Mouse (Mus musculus) heart, embryonic 16.5 days (tissue): ENCODE data around the gene Ick. TPM values are rescaled to one million over a fixed set of nuclear protein-coding genes. Genes with fewer than 3 reads are reported as not detected.
"Not testable (repeated sequence)": the region's sequence is repeated elsewhere in the genome, so short reads cannot be mapped to it uniquely, and the experiment has no call there.

Source experiments
- ATAC-seq: fragments of 200-750 bp; cut with Nextera tagmentation; replicated peaks from 2 replicates; pipeline ENCODE4 v1.8.0; 2017; ENCODE audit warnings: moderate number of reproducible peaks; ENCODE audit not compliant: insufficient read depth, low FRiP score; ENCODE audit errors: extremely low read depth
- H3K27ac ChIP-seq: fragments of 300-500 bp; sonication (generic); 2 replicates; pipeline ENCODE4 v1.5.1; 2014; ENCODE audit warnings: mild to moderate bottlenecking, low read length, control low read depth, moderate library complexity
- H3K27me3 ChIP-seq: fragments of 300-500 bp; sonication (generic); 2 replicates; pipeline ENCODE4 v1.6.1; 2014; ENCODE audit warnings: low read length, mixed read lengths; ENCODE audit not compliant: control insufficient read depth, insufficient read depth
- H3K36me3 ChIP-seq: fragments of 300-500 bp; sonication (generic); 2 replicates; pipeline ENCODE4 v1.6.1; 2014; ENCODE audit not compliant: control insufficient read depth, insufficient read depth
- H3K4me1 ChIP-seq: fragments of 300-500 bp; sonication (generic); 2 replicates; pipeline ENCODE4 v1.6.1; 2014; ENCODE audit warnings: low read length, mixed read lengths; ENCODE audit not compliant: control insufficient read depth, insufficient read depth
- H3K4me2 ChIP-seq: fragments of 300-500 bp; sonication (generic); 2 replicates; pipeline ENCODE4 v1.6.1; 2014; ENCODE audit warnings: low read depth, mild to moderate bottlenecking, control low read depth, low read length
- H3K4me3 ChIP-seq: fragments of 300-500 bp; sonication (generic); 2 replicates; pipeline ENCODE4 v1.5.1; 2014; ENCODE audit warnings: mild to moderate bottlenecking, control low read depth, low read length
- H3K9ac ChIP-seq: fragments of 300-500 bp; sonication (generic); 2 replicates; pipeline ENCODE4 v1.6.1; 2014; ENCODE audit warnings: low read length, control low read depth
- H3K9me3 ChIP-seq: fragments of 300-500 bp; sonication (generic); replicated peaks from 2 replicates; pipeline ENCODE4 v1.6.1; 2016; ENCODE audit warnings: low read length; ENCODE audit not compliant: control insufficient read depth
- WGBS: fragments of 180-500 bp; shearing (Covaris S2); extraction: QIAGEN DNeasy Blood & Tissue Kit; methylation state at CpG from one replicate; pipeline ENCODE4 v1.1.7; 2014; 5-methylcytosine and 5-hydroxymethylcytosine counted together
- polyA plus RNA-seq: library from polyadenylated mRNA; unstranded; fragments of >200 nt; fragmentation: Nextera tagmentation; extraction: Ambion mirVana; gene quantifications from 2 replicates; pipeline ENCODE4 v1.2.1, GENCODE M21; 2015

Ick gene
- polyA plus RNA-seq, 1 experiment from 2014 or later: 14.6 TPM

DNA sequence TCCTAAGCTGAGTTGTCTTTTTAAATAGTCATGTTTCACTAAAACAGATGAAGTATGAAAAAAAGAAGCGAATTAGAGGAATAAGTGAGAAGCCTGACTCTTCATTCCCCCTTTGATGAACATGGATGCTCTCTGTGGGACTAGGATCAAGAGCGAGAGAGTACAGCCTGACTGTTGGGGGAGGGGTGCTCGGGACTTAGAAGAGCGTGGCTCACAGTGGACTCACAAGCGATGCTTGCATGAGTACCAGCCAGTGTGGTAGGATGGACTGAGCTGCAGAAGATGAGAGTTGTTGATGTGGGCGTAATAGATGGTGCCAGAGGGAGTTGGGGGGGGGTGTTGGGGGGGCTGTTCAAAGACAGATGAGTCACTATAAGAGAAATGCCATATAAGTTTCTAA lies 37.6 kb downstream of the Ick start:
- ATAC-seq: no peak
- Histone ChIP-seq H3K4me3 (no peak overlapping the region), H3K4me1 (peaks cover 14% of the 10 kb centered on the region), H3K36me3 (peaks cover 14% of the 10 kb centered on the region), H3K9me3 (peaks cover 8% of the 10 kb centered on the region), H3K4me2 (no peak overlapping the region), H3K9ac (no peak overlapping the region), H3K27ac (no peak overlapping the region), H3K27me3 (no peaks in the 10 kb centered on the region)
- 85% methylated on average over 6 of the region's 6 CpGs for WGBS

DNA sequence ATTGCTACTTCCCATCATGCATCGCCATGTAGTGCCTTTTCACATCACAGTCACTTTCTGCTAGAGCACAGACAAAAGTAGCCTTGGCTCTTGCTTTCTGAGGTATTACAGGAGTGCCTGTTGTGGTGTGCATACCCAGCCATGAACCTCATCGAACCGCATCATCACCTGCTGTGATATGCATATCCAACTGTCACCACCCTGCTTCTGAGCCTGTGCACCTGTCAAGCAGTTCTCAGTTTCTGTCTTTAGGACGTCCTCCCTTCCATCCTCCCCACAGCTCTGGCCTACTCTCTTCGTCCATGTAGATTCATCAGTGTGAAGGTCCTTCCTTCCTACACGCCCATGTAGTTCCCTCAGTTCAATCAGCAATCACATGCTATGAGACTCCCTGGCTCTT lies 39.2 kb downstream of the Ick start:
- Histone ChIP-seq H3K27ac (no peak overlapping the region), H3K9ac (no peak overlapping the region), H3K4me1 (peaks cover 14% of the 10 kb centered on the region), H3K4me3 (no peak overlapping the region), H3K36me3 (0 out of 2 replicates have a peak, but pooled peaks cover 5% of the 10 kb centered on the region), H3K4me2 (no peak overlapping the region), H3K27me3 (no peaks in the 10 kb centered on the region), H3K9me3 (no peaks in the 10 kb centered on the region)
- WGBS: 74% methylated on average over 6 of the region's 6 CpGs
- no peak for ATAC-seq

DNA sequence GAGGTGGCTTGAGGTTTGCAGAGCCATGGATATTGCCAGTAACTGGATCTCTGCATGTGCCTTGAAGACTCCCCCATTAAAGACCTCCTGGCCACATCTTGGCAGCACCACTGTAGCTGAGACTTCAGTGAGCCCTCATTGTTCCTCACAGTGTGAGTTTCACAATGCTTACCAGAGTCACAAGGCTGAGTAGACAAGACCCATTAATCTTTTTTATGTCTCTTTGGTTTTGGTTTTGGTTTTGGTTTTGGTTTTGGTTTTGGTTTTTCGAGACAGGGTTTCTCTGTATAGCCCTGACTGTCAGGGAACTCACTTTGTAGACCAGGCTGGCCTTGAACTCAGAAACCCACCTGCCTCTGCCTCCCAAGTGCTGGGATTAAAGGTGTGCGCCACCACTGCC lies 40.8 kb downstream of the Ick start:
- 90% methylated on average over 2 of the region's 2 CpGs for WGBS
- not testable (repeated sequence) for H3K4me2 ChIP-seq, H3K27ac ChIP-seq, ATAC-seq, H3K9me3 ChIP-seq, H3K9ac ChIP-seq, H3K27me3 ChIP-seq, H3K36me3 ChIP-seq, H3K4me3 ChIP-seq
- peaks cover 13% of the 10 kb centered on the region for H3K4me1 ChIP-seq

DNA sequence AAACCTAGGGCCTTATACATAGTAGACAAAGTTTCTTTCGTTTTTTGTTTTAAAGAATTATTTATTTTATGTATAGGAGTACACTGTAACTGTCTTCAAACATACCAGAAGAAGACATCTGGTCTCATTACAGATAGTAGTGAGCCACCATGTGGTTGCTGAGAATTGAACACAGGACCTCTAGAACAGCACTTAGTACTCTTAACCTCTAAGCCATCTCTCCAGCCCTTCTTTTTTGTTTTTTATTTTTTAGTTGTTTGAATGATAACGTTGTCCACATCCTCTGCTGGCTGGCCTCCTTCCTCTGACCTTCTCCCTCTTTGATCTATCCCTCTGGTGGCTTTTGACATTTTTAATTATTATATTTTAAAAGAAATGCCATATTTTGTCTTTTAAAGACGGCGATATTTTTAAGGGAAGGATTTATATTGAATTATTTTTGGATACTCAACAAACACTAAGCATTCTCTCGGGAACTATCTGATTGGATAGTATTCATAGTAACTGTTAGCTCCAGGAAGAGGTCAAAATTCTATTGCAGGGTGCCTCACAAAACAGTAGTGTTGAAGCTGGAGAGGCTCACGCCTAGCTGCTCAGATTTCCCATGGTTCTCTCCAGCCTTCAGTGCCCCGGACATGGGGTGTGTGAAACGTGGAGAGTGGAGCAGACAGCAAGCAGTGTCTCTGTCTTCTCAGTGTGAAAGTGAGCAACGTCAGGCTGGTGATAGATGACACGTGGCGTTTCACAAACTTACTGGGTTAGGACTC lies 45.4 kb downstream of the Ick start:
- Histone ChIP-seq H3K9me3 (no peaks in the 10 kb centered on the region), H3K4me3 (no peak overlapping the region), H3K36me3 (peaks cover 19% of the 10 kb centered on the region), H3K4me2 (no peak overlapping the region), H3K27ac (peak overlapping the region; percentile 69), H3K27me3 (no peaks in the 10 kb centered on the region), H3K9ac (no peak overlapping the region), H3K4me1 (peaks cover 10% of the 10 kb centered on the region)
- 52% methylated on average over 11 of the region's 11 CpGs for WGBS
- ATAC-seq: peak; percentile 71; the same call in 1 of the 2 replicates

DNA sequence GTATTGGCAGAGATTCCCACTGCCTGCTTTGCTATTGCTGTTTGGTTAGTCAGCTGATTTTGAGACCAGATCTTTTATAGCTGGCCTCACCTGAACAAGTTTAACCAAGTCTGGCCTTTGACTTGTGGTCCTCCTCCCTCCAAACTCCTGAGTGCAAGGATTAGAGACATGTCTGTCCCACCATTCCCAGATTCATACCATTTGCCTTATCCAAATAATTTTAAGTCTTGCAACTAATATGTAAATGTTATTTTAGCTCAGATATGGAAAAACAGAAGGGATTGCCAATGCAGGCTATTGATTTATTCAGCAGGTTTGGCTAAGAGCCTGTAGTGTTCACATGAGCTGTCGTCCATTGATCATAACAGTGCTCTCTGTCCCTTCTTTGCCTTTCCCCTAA lies 48.2 kb downstream of the Ick start:
- H3K4me3 ChIP-seq: no peak overlapping the region
- H3K4me2 ChIP-seq: no peak overlapping the region
- H3K9me3 ChIP-seq: no peaks in the 10 kb centered on the region
- WGBS: 78% methylated on average over 1 of the region's 1 CpGs
- H3K27me3 ChIP-seq: no peaks in the 10 kb centered on the region
- no peak overlapping the region for H3K27ac ChIP-seq
- no peak for ATAC-seq
- H3K9ac ChIP-seq: no peak overlapping the region
- peaks cover 13% of the 10 kb centered on the region for H3K4me1 ChIP-seq
- peaks cover 41% of the 10 kb centered on the region for H3K36me3 ChIP-seq

DNA sequence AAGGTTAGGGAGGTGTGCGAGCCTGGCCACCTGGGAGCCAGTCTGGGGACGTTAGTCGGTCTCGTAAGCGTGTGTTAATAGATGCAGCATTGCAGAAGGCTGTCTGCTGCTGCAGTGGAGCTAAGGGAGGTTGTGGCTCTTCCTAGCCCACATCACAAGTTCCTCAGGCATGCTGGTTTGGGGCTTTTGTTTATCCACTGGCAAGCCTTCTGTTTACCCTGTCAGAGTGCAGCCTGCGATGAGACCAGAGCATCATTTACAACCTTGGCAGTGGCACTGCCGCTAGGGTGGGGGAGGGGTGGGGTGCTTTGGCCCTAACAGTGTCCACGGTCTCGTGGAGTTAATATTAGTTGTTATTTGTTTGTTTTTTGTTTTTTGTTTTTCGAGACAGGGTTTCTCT lies 54.3 kb downstream of the Ick start:
- ATAC-seq: no peak

DNA sequence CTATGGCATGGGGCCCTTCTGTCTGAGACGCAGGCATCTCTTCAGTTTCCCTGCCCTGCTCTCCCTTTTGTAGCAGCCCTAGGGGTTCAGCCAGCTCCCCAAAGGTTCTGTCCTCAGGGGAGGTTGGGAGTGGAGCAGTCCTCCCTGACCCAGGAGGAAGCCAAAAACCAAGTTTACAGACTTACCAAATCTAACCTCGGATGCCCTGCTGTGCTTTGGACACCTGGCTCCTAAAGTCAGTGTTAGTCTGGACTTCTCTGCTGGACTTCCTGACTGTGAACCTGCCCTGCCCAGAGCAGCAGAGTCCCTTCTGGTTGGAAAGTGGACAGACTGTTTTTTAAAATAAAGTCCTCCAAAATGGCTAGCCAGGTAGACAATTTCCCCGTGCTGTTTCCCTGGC lies 55.7 kb downstream of the Ick start:
- 86% methylated on average over 3 of the region's 3 CpGs for WGBS
- H3K36me3 ChIP-seq: peaks cover 35% of the 10 kb centered on the region
- H3K9ac ChIP-seq: no peak overlapping the region
- no peak overlapping the region for H3K27ac ChIP-seq
- ATAC-seq: no peak
- no peaks in the 10 kb centered on the region for H3K27me3 ChIP-seq
- H3K4me2 ChIP-seq: no peak overlapping the region
- peaks cover 10% of the 10 kb centered on the region for H3K4me1 ChIP-seq
- H3K4me3 ChIP-seq: no peak overlapping the region
- H3K9me3 ChIP-seq: no peaks in the 10 kb centered on the region

More for the DNA sequence above, 54.3 kb downstream of the Ick start:
- Histone ChIP-seq H3K27ac (no peak overlapping the region), H3K36me3 (peaks cover 46% of the 10 kb centered on the region), H3K4me1 (peaks cover 10% of the 10 kb centered on the region), H3K9me3 (no peaks in the 10 kb centered on the region), H3K4me2 (no peak overlapping the region), H3K9ac (no peak overlapping the region), H3K4me3 (no peak overlapping the region), H3K27me3 (no peaks in the 10 kb centered on the region)
- WGBS: 80% methylated on average over 10 of the region's 10 CpGs

DNA sequence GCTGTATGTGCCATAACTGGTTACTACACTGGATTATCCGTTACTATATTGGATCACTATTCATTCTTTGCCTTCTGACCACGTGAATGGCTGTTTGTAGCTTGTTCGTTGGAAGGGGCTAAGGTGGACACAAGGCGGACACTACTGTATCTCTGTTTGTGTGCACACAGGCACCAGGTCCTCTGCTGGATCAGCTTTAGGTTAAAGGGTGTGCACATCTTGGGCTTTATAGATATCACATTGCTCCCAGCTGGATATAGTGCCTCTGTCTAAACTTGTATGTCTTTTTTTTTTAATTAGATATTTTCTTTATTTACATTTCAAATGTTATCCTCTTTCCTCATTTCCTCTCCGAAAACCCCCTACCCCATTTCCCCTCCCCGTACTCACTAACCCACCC lies 56.5 kb downstream of the Ick start:
- H3K9me3 ChIP-seq: no peaks in the 10 kb centered on the region
- H3K4me3 ChIP-seq: no peak overlapping the region
- peaks cover 10% of the 10 kb centered on the region for H3K4me1 ChIP-seq
- no peak overlapping the region for H3K9ac ChIP-seq
- H3K27me3 ChIP-seq: no peaks in the 10 kb centered on the region
- peaks cover 32% of the 10 kb centered on the region for H3K36me3 ChIP-seq
- ATAC-seq: no peak
- 87% methylated on average over 6 of the region's 6 CpGs for WGBS
- no peak overlapping the region for H3K4me2 ChIP-seq
- H3K27ac ChIP-seq: no peak overlapping the region

DNA sequence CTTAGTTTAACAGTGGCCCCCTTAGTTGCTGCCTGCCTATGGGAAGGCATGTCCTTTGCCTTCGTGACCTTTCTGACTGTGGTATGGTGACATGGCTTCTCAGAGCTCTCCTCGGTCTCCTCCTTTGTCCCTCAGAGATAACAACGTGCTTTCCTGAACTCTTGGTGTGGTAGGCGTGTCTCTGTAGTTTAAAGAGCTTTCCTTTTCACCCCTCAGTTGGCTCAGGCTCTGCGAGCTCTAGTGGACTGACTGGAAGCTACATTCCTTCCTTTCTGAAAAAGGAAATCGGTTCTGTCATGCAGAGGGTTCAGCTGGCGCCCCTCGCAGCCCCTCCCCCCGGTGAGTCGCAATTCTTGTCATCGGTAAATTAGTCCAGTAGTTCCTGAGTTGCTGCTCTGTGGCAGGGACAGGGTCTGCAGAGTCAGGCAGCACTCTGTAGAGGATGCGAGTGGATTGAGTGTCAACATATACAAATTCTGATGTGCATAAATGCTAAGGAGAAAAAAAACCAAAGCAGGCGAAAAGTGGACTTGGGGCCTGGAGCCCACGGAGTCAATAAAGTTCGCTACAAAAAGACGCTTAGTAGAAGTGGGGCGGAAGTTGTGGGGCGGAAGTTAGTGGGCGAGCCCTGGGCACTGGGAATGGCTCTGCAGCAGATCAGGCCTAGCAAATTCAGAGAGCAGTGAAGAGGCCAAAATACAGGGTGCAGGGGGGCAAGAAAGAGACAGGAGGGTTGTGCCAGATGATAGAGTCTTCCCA lies 57.9 kb downstream of the Ick start:
- H3K4me3 ChIP-seq: no peak overlapping the region
- no peaks in the 10 kb centered on the region for H3K9me3 ChIP-seq
- WGBS: 59% methylated on average over 19 of the region's 19 CpGs
- peak overlapping the region; percentile 73 for H3K27ac ChIP-seq
- H3K36me3 ChIP-seq: peaks cover 19% of the 10 kb centered on the region
- peak overlapping the region; percentile 1; the same call in 1 of the 2 replicates for H3K4me2 ChIP-seq
- peak; percentile 74 for ATAC-seq
- H3K9ac ChIP-seq: no peak overlapping the region
- H3K4me1 ChIP-seq: peaks cover 10% of the 10 kb centered on the region
- no peaks in the 10 kb centered on the region for H3K27me3 ChIP-seq
